8 mouse cellular contexts compared by ENCODE assay signal in genomic region chr7:127195544-127196295, GRCm38 (mm10). TPM values are rescaled to one million over a fixed set of nuclear protein-coding genes. Genes with fewer than 3 reads are reported as not detected.
A peak's percentile ranks its signal among the peaks of the same experiment; 100 is the strongest.
DNase-seq lines count a peak whose midpoint lies in the region; ATAC-seq lines count a peak whose summit lies in the region.

Gene Cd2bp2, minus strand, starts transcription at chr7:127196050.

- DNase-seq in c-Kit-negative CD71-positive TER-119-positive erythroid progenitor cells, embryonic 14.5 days (ENCODE audit: low read depth, low spot score), result peak; percentile 89
- peak; percentile 93 for DNase-seq in fibroblast of lung, adult 2 months (ENCODE audit: low read depth)
- peak; percentile 97 for DNase-seq in kidney, postnatal 14 days
- DNase-seq in liver, embryonic 13.5 days, result peak; percentile 94
- peak; percentile 96 for DNase-seq in neural tube, embryonic 10.5 days (ENCODE audit: extremely low spot score, low spot score)

- H3K27me3 ChIP-seq in heart, embryonic 14.5 days (ENCODE audit: control insufficient read depth, insufficient read depth, low read length), result no peaks in the 10 kb centered on the region
- no peaks in the 10 kb centered on the region for H3K27me3 ChIP-seq in liver, embryonic 13.5 days
- H3K27me3 ChIP-seq in stomach, embryonic 16.5 days (ENCODE audit: control insufficient read depth, insufficient read depth, low read length), result no peaks in the 10 kb centered on the region

- under 1% methylated on average over 51 of the region's 51 CpGs for WGBS in heart, embryonic 14.5 days
- under 1% methylated on average over 51 of the region's 51 CpGs for whole genome bisulfite sequencing in liver, embryonic 13.5 days (ENCODE audit: insufficient replicate concordance)
- WGBS in stomach, embryonic 16.5 days, result under 1% methylated on average over 51 of the region's 51 CpGs

- H3K4me1 ChIP-seq in heart, embryonic 14.5 days (ENCODE audit: control insufficient read depth in 2 of 2, insufficient read depth in 2 of 2, low read length in 2 of 2), result peaks cover 16 to 19% of the 10 kb centered on the region in 2 experiments
- peaks cover 39% of the 10 kb centered on the region for H3K4me1 ChIP-seq in liver, embryonic 13.5 days (replicated peaks)
- H3K4me1 ChIP-seq in stomach, embryonic 16.5 days (ENCODE audit: control insufficient read depth, insufficient read depth, low read length), result peaks cover 23% of the 10 kb centered on the region

- H3K4me2 ChIP-seq in heart, embryonic 14.5 days (ENCODE audit: low read length), result peak within 1 kb of the TSS; percentile 92
- H3K4me2 ChIP-seq in liver, embryonic 13.5 days, result peak within 1 kb of the TSS; percentile 90
- peak within 1 kb of the TSS; percentile 93 for H3K4me2 ChIP-seq in stomach, embryonic 16.5 days (ENCODE audit: low read depth, low read length)

- H3K9ac ChIP-seq in heart, embryonic 14.5 days (ENCODE audit: low read length), result peak within 1 kb of the TSS; percentile 86
- peak within 1 kb of the TSS; percentile 83 for H3K9ac ChIP-seq in liver, embryonic 13.5 days
- peak within 1 kb of the TSS; percentile 86 for H3K9ac ChIP-seq in stomach, embryonic 16.5 days (ENCODE audit: low read length)

- peaks cover 80% of the 10 kb centered on the region for H3K36me3 ChIP-seq in heart, embryonic 14.5 days (ENCODE audit: control insufficient read depth, insufficient read depth, low read length)
- peaks cover 85% of the 10 kb centered on the region for H3K36me3 ChIP-seq in liver, embryonic 13.5 days
- H3K36me3 ChIP-seq in stomach, embryonic 16.5 days (ENCODE audit: control insufficient read depth, insufficient read depth, low read length), result peaks cover 28% of the 10 kb centered on the region

- H3K9me3 ChIP-seq in heart, embryonic 14.5 days (ENCODE audit: control insufficient read depth, low read length), result no peaks in the 10 kb centered on the region
- no peaks in the 10 kb centered on the region for H3K9me3 ChIP-seq in liver, embryonic 13.5 days (replicated peaks)
- H3K9me3 ChIP-seq in stomach, embryonic 16.5 days (replicated peaks; ENCODE audit: control insufficient read depth, low read length), result no peaks in the 10 kb centered on the region

- ATAC-seq in CD4-positive, CD25-positive, alpha-beta regulatory T cell, adult 4 months, result peak; percentile 99
- peak; percentile 92 for ATAC-seq in heart, embryonic 14.5 days (ENCODE audit: insufficient number of reproducible peaks, insufficient read depth, low FRiP score, low read depth)
- ATAC-seq in liver, embryonic 13.5 days (ENCODE audit: low read depth), result peak; percentile 94
- peak; percentile 96 for ATAC-seq in stomach, embryonic 16.5 days (ENCODE audit: insufficient read depth, low FRiP score)

- peak within 1 kb of the TSS; percentile 90 to 94 for H3K27ac ChIP-seq in heart, embryonic 14.5 days (replicated peaks in 1 of 2; ENCODE audit: control insufficient read depth in 1 of 2, insufficient read depth in 1 of 2, low read depth in 2 of 2, low read length in 2 of 2)
- peak within 1 kb of the TSS; percentile 88 for H3K27ac ChIP-seq in liver, embryonic 13.5 days
- H3K27ac ChIP-seq in stomach, embryonic 16.5 days (ENCODE audit: low read length), result peak within 1 kb of the TSS; percentile 93

- peak within 1 kb of the TSS; percentile 81 to 99 for H3K4me3 ChIP-seq in heart, embryonic 14.5 days (ENCODE audit: control insufficient read depth in 1 of 2, insufficient read depth in 1 of 2, low read depth in 1 of 2, low read length in 2 of 2)
- H3K4me3 ChIP-seq in liver, embryonic 13.5 days (replicated peaks), result peak within 1 kb of the TSS; percentile 81
- H3K4me3 ChIP-seq in stomach, embryonic 16.5 days (replicated peaks; ENCODE audit: low read length), result peak within 1 kb of the TSS; percentile 91

RNA-seq across cellular contexts. Expression of gene Cd2bp2, which starts in this region (rescaled TPM):
- 10 to 100 TPM; 39.7 to 51.9 TPM for polyA plus RNA-seq in CD4-positive, CD25-positive, alpha-beta regulatory T cell, adult 4 months (2017; shearing (Covaris generic))
- polyA plus RNA-seq in heart, embryonic 14.5 days (2014; fragmentation: Nextera tagmentation; extraction: Ambion mirVana), result 33.7 and 34.8 TPM in 2 replicates
- polyA plus RNA-seq in liver, embryonic 13.5 days (2015; fragmentation: Nextera tagmentation; extraction: Ambion mirVana), result 27.1 and 32.1 TPM in 2 replicates
- 43.7 and 47.7 TPM in 2 replicates for polyA plus RNA-seq in stomach, embryonic 16.5 days (2015; fragmentation: Nextera tagmentation; extraction: Ambion mirVana)

Comparison
In these comparisons a context has a peak if more than half of its experiments do, and no peak if none do; other contexts are left out.
1. Peak in every context shown above with its lines: DNase-seq, ATAC-seq, H3K4me3 ChIP-seq and H3K27ac ChIP-seq.